Mouse (Mus musculus): ENCODE data around the gene Dgcr2. TPM values are rescaled to one million over a fixed set of nuclear protein-coding genes. Genes with fewer than 3 reads are reported as not detected.

Gene Dgcr2
- polyA plus RNA-seq, 1 experiment from 2014 or later: 108 TPM

Other genes with a start within 250 kb of the Dgcr2 start
- gene Med15, start 165.7 kb downstream of the Dgcr2 start, polyA plus RNA-seq (2016; fragmentation: Nextera tagmentation; extraction: Ambion mirVana): 47.4 and 48.0 TPM in 2 replicates
- gene Klhl22, start 138.9 kb downstream of the Dgcr2 start, polyA plus RNA-seq (2016; fragmentation: Nextera tagmentation; extraction: Ambion mirVana): 52.8 and 57.9 TPM in 2 replicates
- gene Scarf2, start 101.3 kb downstream of the Dgcr2 start, polyA plus RNA-seq (2016; fragmentation: Nextera tagmentation; extraction: Ambion mirVana): 10.1 and 12.1 TPM in 2 replicates
- gene B830017H08Rik, start 65.4 kb downstream of the Dgcr2 start, polyA plus RNA-seq (2016; fragmentation: Nextera tagmentation; extraction: Ambion mirVana): 0.45 and 0.55 TPM in 2 replicates
- gene Car15, start 60.2 kb downstream of the Dgcr2 start, polyA plus RNA-seq (2016; fragmentation: Nextera tagmentation; extraction: Ambion mirVana): 4.4 and 5.8 TPM in 2 replicates
- 0.55 and 0.67 TPM in 2 replicates for gene Gm20518, start 6.9 kb downstream of the Dgcr2 start, polyA plus RNA-seq (2016; fragmentation: Nextera tagmentation; extraction: Ambion mirVana)
- gene Tssk1, start 4.3 kb downstream of the Dgcr2 start, polyA plus RNA-seq (2016; fragmentation: Nextera tagmentation; extraction: Ambion mirVana): 0.05 and 0.09 TPM in 2 replicates
- gene Tssk2, start 75 bp upstream of the Dgcr2 start, polyA plus RNA-seq (2016; fragmentation: Nextera tagmentation; extraction: Ambion mirVana): not detected in 2 replicates
- 56.7 and 61.6 TPM in 2 replicates for gene Ess2, start 12.8 kb upstream of the Dgcr2 start, polyA plus RNA-seq (2016; fragmentation: Nextera tagmentation; extraction: Ambion mirVana)
- gene Gsc2, start 16.5 kb upstream of the Dgcr2 start, polyA plus RNA-seq (2016; fragmentation: Nextera tagmentation; extraction: Ambion mirVana): 0.26 and 0.52 TPM in 2 replicates
- gene Slc25a1, start 29.7 kb upstream of the Dgcr2 start, polyA plus RNA-seq (2016; fragmentation: Nextera tagmentation; extraction: Ambion mirVana): 120 and 132 TPM in 2 replicates
- gene Vpreb2, start 81.9 kb upstream of the Dgcr2 start, polyA plus RNA-seq (2016; fragmentation: Nextera tagmentation; extraction: Ambion mirVana): not detected in 2 replicates
- gene Dgcr6, start 154.3 kb upstream of the Dgcr2 start, polyA plus RNA-seq (2016; fragmentation: Nextera tagmentation; extraction: Ambion mirVana): 144 TPM in 2 replicates
- gene Prodh, start 191.6 kb upstream of the Dgcr2 start, polyA plus RNA-seq (2016; fragmentation: Nextera tagmentation; extraction: Ambion mirVana): 6.8 and 8.7 TPM in 2 replicates
- 7.6 and 7.9 TPM in 2 replicates for gene Rtn4r, start 229.1 kb upstream of the Dgcr2 start, polyA plus RNA-seq (2016; fragmentation: Nextera tagmentation; extraction: Ambion mirVana)

All from midbrain, embryonic 12.5 days (tissue).